Mouse (Mus musculus) spleen, adult 2 months (tissue): Measurements from ENCODE around the gene Milr1. TPM values are rescaled to one million over a fixed set of nuclear protein-coding genes. Genes with fewer than 3 reads are reported as not detected.
A peak's percentile ranks its signal among the peaks of the same experiment; 100 is the strongest.

Source experiments
- DNase-seq, 2 experiments: peaks; one replicate each; pipeline versions ENCODE4 v3.0.0 to v3.0.0-alpha.2; 2012 to 2021; ENCODE audit warnings: low spot score in 2 of 2, low read depth in 1 of 2
- H3K27ac ChIP-seq: fragments of 200-500 bp; 2 replicates; pipeline ENCODE4 v1.5.1; 2012; ENCODE audit warnings: low read length, inconsistent platforms; ENCODE audit not compliant: insufficient read depth
- H3K27me3 ChIP-seq: fragments of 200-500 bp; 2 replicates; pipeline ENCODE4 v1.6.1; 2012; ENCODE audit warnings: mild to moderate bottlenecking, moderate library complexity, low read length, inconsistent platforms; ENCODE audit not compliant: control insufficient read depth, insufficient read depth
- H3K36me3 ChIP-seq: fragments of 200-500 bp; 2 replicates; pipeline ENCODE4 v1.6.1; 2012; ENCODE audit warnings: mild to moderate bottlenecking, low read length, inconsistent platforms; ENCODE audit not compliant: control insufficient read depth, insufficient read depth
- H3K4me1 ChIP-seq: fragments of 200-500 bp; 2 replicates; pipeline ENCODE4 v1.6.1; 2011; ENCODE audit warnings: inconsistent platforms; ENCODE audit not compliant: control insufficient read depth, insufficient read depth, insufficient read length
- H3K4me3 ChIP-seq: fragments of 200-500 bp; 2 replicates; pipeline ENCODE4 v1.5.1; 2011; ENCODE audit warnings: mild to moderate bottlenecking, inconsistent platforms; ENCODE audit not compliant: insufficient read depth, insufficient read length; ENCODE audit errors: extremely low read depth
- CTCF ChIP-seq: fragments of 200-500 bp; IDR thresholded peaks from 2 replicates; pipeline ENCODE4 v1.5.1; 2011; ENCODE audit warnings: mild to moderate bottlenecking, inconsistent platforms; ENCODE audit not compliant: insufficient read depth, insufficient read length, insufficient replicate concordance; ENCODE audit errors: extremely low read depth
- POLR2A ChIP-seq: fragments of 200-500 bp; IDR thresholded peaks from 2 replicates; pipeline ENCODE4 v1.6.1; 2011; ENCODE audit warnings: low read depth, low read length, inconsistent platforms
- WGBS: fragments of 180-500 bp; shearing (Covaris S2); methylation state at CpG from one replicate; pipeline ENCODE4 v1.1.7; 2018; 5-methylcytosine and 5-hydroxymethylcytosine counted together
- polyA plus RNA-seq: library from polyadenylated mRNA; depleted of rRNA; stranded (reverse); fragments of >200 nt; gene quantifications from 2 replicates; pipeline ENCODE4 v1.2.3, GENCODE M21; 2012

Gene Milr1
- polyA plus RNA-seq, 1 experiment = 4.2 TPM

DNA sequence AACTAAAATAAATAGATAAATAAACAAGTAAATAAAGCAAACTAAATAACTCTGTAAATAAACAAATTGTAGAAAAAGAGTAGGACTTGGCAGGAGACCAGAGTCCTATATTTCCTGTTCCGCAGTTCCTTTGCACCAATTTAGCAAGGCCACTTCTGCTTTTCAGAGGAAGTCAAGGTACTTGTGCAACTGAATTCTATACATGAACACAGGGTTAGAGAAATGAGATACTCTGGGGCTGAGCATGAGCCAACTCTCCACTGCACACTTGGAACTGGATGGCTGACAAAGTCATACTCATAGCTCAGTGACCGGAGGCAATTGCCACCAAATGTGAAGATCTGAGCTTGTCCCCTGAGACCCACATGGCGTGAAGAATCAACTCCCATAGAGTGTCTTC lies 8.0 kb downstream of the Milr1 start:
- 28% methylated on average over 3 of the region's 3 CpGs for WGBS
- Histone ChIP-seq H3K27me3 (no peaks in the 10 kb centered on the region), H3K27ac (peak overlapping the region; percentile 89), H3K4me1 (peaks cover 41% of the 10 kb centered on the region), H3K4me3 (no peak overlapping the region), H3K36me3 (no peaks in the 10 kb centered on the region)
- TF ChIP-seq POLR2A = peak; percentile 8; the same call in 1 of the 2 replicates
- no peak for TF ChIP-seq CTCF
- DNase-seq = peak in 1 of 2 experiments; percentile 44

DNA sequence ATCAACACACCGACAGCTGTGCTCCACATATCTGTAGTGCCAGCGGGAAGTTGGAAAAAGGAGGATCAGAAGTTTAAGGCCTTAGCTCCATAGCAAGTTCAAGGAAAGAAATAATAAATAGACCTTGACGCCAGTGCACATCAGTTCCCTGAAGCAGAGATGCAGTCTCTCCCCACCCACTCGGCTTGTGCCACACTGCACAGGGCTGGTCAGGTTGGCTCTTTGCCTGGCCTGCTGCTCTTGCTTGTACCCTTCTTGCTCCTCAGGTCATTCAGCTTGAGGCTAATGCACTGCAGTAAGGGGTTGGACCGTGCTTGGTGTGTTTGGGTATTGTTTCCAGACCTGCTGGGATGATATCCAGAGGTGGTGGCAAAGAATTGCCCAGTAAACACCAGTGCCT lies 9.5 kb downstream of the Milr1 start:
- WGBS = 69% methylated on average over 5 of the region's 5 CpGs
- Histone ChIP-seq H3K27ac (peak overlapping the region; percentile 97), H3K4me1 (peaks cover 46% of the 10 kb centered on the region), H3K4me3 (no peak overlapping the region), H3K27me3 (no peaks in the 10 kb centered on the region), H3K36me3 (no peaks in the 10 kb centered on the region)
- TF ChIP-seq POLR2A = no peak
- no peak for TF ChIP-seq CTCF
- DNase-seq = peak in 1 of 2 experiments; percentile 53

DNA sequence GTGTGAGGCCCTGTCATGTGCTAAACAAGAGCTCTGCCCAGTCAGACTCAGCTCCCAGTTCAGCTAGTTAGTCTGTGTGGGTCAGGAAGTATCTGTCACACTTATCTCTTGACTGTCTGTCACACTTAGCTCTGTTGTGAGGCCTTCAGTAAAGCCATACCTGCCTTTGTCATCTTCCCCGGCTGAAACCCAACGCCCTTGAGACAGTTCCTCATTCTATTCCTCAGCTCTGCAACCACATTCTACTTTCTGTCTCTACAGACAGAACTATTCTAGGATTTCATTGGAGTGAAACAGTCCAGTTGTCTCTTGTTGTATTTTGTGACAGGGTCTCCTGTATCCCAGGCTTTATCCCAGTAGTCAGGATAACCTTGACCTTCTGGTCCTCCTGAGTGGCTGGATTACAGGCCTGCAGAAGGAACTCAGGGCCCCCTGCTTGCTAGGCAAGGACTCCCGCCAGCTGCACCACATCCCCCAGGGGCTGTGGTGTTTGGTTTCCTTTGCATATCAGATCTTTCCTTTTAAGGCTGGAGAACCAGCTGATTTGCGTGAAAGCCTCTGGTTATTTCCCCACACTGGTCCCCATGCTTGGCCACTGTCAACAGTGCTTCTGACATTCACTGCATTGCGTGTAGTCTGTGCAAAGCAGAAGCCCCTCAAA lies 11.2 kb downstream of the Milr1 start:
- Histone ChIP-seq H3K27me3 (no peaks in the 10 kb centered on the region), H3K4me3 (no peak overlapping the region), H3K4me1 (peaks cover 46% of the 10 kb centered on the region), H3K36me3 (peaks cover 6% of the 10 kb centered on the region; the same call in 1 of the 2 replicates), H3K27ac (peak overlapping the region; percentile 97)
- TF ChIP-seq POLR2A = no peak
- no peak for TF ChIP-seq CTCF
- peak; percentile 77 to 80 for DNase-seq
- 3% methylated on average over 5 of the region's 5 CpGs for WGBS

DNA sequence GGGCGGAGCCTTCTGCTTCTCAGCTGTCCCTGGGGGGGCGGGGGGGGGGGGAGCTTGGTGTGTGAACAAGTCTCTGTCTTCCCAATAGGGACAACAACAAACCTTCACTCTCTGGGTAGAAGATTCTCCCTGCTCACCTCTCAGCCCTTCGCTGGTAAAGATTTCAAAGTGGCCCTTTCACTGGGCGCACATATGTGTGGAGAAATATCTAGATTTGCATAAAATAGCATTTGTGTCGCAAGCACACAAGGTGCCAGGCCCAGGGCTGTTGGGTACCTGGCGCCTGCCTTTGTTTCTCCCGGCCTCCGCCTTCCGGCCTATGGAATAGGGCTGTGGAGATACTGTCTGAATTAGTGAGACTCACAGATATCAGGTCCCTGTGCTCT lies 11.8 kb downstream of the Milr1 start:
- H3K27ac ChIP-seq = peak overlapping the region; percentile 90
- WGBS = 41% methylated on average over 9 of the region's 9 CpGs

DNA sequence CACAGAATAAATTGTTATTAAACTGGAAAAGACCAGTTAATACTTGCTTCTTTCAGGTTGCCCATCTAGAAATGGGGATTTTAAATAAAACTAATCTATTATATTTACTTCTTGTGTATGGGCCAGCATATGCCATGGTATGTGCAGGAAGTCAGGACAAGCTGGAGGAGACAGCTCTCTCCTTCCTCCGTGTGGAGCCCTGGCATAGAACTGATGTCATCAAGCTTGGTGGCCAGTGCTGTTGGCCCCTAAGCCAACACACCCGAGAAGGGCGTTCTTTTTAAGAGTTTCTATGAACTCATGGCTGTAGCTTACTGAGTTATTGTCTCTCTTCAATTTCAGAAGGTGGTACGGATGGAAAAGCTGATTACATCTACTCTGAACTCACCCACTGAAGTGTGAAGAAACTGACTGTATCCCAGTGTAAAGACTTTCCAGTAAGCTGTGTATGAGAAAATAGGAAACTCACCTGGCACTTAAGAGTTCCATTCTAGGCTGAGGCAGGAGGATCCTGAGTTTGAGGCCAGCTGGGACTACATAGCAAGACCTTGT lies 15.7 kb downstream of the Milr1 start:
- Histone ChIP-seq H3K27ac (no peak overlapping the region), H3K27me3 (no peaks in the 10 kb centered on the region), H3K36me3 (peaks cover 15% of the 10 kb centered on the region; the same call in 1 of the 2 replicates), H3K4me3 (no peak overlapping the region), H3K4me1 (peaks cover 18% of the 10 kb centered on the region; the same call in 1 of the 2 replicates)
- 84% methylated on average over 4 of the region's 4 CpGs for WGBS
- DNase-seq = no peak
- no peak for TF ChIP-seq POLR2A
- no peak for TF ChIP-seq CTCF

More for the DNA sequence above, 11.8 kb downstream of the Milr1 start:
- no peak for DNase-seq
- H3K4me1 ChIP-seq = peaks cover 44% of the 10 kb centered on the region
- TF ChIP-seq CTCF (no peak), POLR2A (no peak)
- H3K27me3 ChIP-seq = no peaks in the 10 kb centered on the region
- no peak overlapping the region for H3K4me3 ChIP-seq
- H3K36me3 ChIP-seq = peaks cover 8% of the 10 kb centered on the region; the same call in 1 of the 2 replicates

DNA sequence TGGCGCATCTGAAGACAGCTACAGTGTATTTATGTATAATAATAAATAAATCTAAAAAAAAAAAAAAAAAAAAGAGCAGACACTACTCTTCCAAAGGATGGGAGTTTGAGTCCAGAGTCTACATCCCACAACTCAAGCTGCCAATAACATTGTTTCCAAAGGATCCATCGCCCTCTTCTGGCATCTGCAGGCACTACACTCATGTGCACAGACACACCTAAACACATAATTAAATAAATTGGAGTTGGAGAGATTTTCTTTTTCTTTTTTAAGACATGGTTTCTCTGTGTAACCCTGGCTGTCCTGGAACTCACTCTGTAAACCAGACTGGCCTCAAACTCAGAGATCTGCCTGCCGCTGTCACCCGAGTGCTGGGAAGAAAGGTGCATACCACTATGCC lies 16.5 kb downstream of the Milr1 start:
- DNase-seq = no peak
- Histone ChIP-seq H3K4me1 (peaks cover 13% of the 10 kb centered on the region; the same call in 1 of the 2 replicates), H3K27ac (no peak overlapping the region), H3K27me3 (no peaks in the 10 kb centered on the region), H3K36me3 (peaks cover 18% of the 10 kb centered on the region; the same call in 1 of the 2 replicates), H3K4me3 (no peak overlapping the region)
- TF ChIP-seq POLR2A (no peak), CTCF (no peak)
- 96% methylated on average over 4 of the region's 4 CpGs for WGBS
